In the genomic region with DNA sequence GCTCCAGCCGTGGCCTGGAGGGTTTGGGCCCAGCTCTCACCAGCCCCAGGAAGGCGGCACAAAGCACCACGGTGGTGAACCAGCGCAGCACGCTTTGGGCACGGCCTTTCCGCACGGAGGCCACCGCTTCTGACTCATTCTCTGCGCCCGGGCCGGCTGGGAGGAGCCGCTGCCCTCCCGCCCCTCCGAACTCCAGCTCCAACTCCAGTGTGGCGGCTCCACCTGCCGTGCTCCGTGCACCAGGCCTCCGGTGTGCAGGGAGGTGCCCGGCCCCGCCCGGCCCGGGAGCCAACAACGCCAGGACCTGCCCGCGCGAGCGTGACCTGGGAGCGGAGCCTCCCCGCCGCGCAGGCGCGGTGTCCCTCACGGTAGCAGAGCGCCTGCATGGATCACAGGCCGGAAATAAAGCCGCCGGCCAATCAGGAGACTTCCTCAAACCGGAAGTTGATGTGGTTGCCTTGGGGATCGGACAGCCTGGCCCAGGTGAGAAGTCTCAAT, we compare ENCODE assay signal across 7 mouse cellular contexts. TPM values are rescaled to one million over a fixed set of nuclear protein-coding genes. Genes with fewer than 3 reads are reported as not detected.
DNase-seq lines count a peak whose midpoint lies in the region; ATAC-seq lines count a peak whose summit lies in the region.

Gene Mfsd4b4 (minus strand): TSS at position 365 of the 498 bp plus-strand sequence.

- peak; percentile 99 for ATAC-seq in intestine, embryonic 16.5 days
- ATAC-seq in midbrain, embryonic 11.5 days (ENCODE audit: low FRiP score) = peak; percentile 99

- peak within 1 kb of the TSS; percentile 89 for H3K4me2 ChIP-seq in intestine, embryonic 16.5 days (ENCODE audit: low read depth, low read length)
- H3K4me2 ChIP-seq in midbrain, embryonic 11.5 days = peak within 1 kb of the TSS; percentile 51

- WGBS in intestine, embryonic 16.5 days = 1% methylated on average over 41 of the region's 41 CpGs
- under 1% methylated on average over 41 of the region's 41 CpGs for WGBS in midbrain, embryonic 11.5 days

- peak; percentile 80 for DNase-seq in adrenal gland, adult 8-10 months
- DNase-seq in embryo, embryonic 9.5 days (ENCODE audit: extremely low spot score) = peak; percentile 89
- peak; percentile 69 to 84 for DNase-seq in gastrocnemius, postnatal 4 days (ENCODE audit: low spot score in 2 of 2)
- peak; percentile 85 to 89 for DNase-seq in left cerebral cortex, postnatal 36 days (ENCODE audit: low spot score in 2 of 2)
- peak; percentile 98 for DNase-seq in midbrain, embryonic 11.5 days (ENCODE audit: low spot score, missing footprints)
- DNase-seq in skeletal muscle tissue, adult 2 months (ENCODE audit: low read depth, low spot score) = peak; percentile 93

- 0 out of 2 replicates have a peak, but pooled peaks cover 3% of the 10 kb centered on the region for H3K4me1 ChIP-seq in intestine, embryonic 16.5 days (ENCODE audit: control insufficient read depth, insufficient read depth, low read length)
- peaks cover 3% of the 10 kb centered on the region; the same call in 1 of the 2 replicates for H3K4me1 ChIP-seq in midbrain, embryonic 11.5 days (ENCODE audit: control insufficient read depth, insufficient read depth, low read length)

- H3K27me3 ChIP-seq in intestine, embryonic 16.5 days (replicated peaks; ENCODE audit: control insufficient read depth, insufficient read depth, low read length) = no peaks in the 10 kb centered on the region
- H3K27me3 ChIP-seq in midbrain, embryonic 11.5 days (ENCODE audit: control insufficient read depth, insufficient read depth, low read length) = no peaks in the 10 kb centered on the region

- H3K36me3 ChIP-seq in intestine, embryonic 16.5 days (ENCODE audit: control insufficient read depth, insufficient read depth, low read length) = no peaks in the 10 kb centered on the region
- no peaks in the 10 kb centered on the region for H3K36me3 ChIP-seq in midbrain, embryonic 11.5 days (ENCODE audit: control insufficient read depth, insufficient read depth, low read length)

- peak within 1 kb of the TSS; percentile 65 for H3K4me3 ChIP-seq in intestine, embryonic 16.5 days (ENCODE audit: low read length)
- peak within 1 kb of the TSS; percentile 58 for H3K4me3 ChIP-seq in midbrain, embryonic 11.5 days (ENCODE audit: low read depth, low read length)

- intact Hi-C loops in left cerebral cortex, postnatal 36 days (cut with DNase I) = no loop called here

- peak within 1 kb of the TSS; percentile 85 for H3K9ac ChIP-seq in intestine, embryonic 16.5 days (ENCODE audit: low read depth, low read length)
- peak within 1 kb of the TSS; percentile 82 for H3K9ac ChIP-seq in midbrain, embryonic 11.5 days (ENCODE audit: low read length)

- peak within 1 kb of the TSS; percentile 95 for H3K27ac ChIP-seq in intestine, embryonic 16.5 days (ENCODE audit: low read length)
- peak within 1 kb of the TSS; percentile 32; the same call in 1 of the 2 replicates for H3K27ac ChIP-seq in midbrain, embryonic 11.5 days (ENCODE audit: low read depth, low read length)

- no peaks in the 10 kb centered on the region for H3K9me3 ChIP-seq in intestine, embryonic 16.5 days (ENCODE audit: control insufficient read depth, low read length)
- H3K9me3 ChIP-seq in midbrain, embryonic 11.5 days (ENCODE audit: control insufficient read depth, low read length) = no peaks in the 10 kb centered on the region

RNA-seq across cellular contexts. Expression of gene Mfsd4b4, which starts in this region (rescaled TPM):
- 10 to 100 TPM; 12.5 to 14.7 (median 13.3) TPM for total RNA-seq in adrenal gland, adult 8-10 months (2022)
- total RNA-seq in gastrocnemius, postnatal 4 days (2021) = 1 to 10 TPM; 4.4 to 4.8 TPM
- 2.7 and 2.8 TPM in 2 replicates for polyA plus RNA-seq in intestine, embryonic 16.5 days (2015; fragmentation: Nextera tagmentation; extraction: Ambion mirVana)
- total RNA-seq in left cerebral cortex, postnatal 36 days (2021) = 1 to 10 TPM; 8.1 to 9.0 TPM
- 3.6 and 3.8 TPM in 2 replicates for polyA plus RNA-seq in midbrain, embryonic 11.5 days (2014; fragmentation: Nextera tagmentation; extraction: Ambion mirVana)

Comparison
In these comparisons a context has a peak if more than half of its experiments do, and no peak if none do; other contexts are left out.
1. Peak in every context shown above with its lines: DNase-seq, ATAC-seq, H3K4me3 ChIP-seq and H3K27ac ChIP-seq.